Mouse (Mus musculus): ENCODE results near the gene Rsrc1.

Rsrc1 gene

DNA sequence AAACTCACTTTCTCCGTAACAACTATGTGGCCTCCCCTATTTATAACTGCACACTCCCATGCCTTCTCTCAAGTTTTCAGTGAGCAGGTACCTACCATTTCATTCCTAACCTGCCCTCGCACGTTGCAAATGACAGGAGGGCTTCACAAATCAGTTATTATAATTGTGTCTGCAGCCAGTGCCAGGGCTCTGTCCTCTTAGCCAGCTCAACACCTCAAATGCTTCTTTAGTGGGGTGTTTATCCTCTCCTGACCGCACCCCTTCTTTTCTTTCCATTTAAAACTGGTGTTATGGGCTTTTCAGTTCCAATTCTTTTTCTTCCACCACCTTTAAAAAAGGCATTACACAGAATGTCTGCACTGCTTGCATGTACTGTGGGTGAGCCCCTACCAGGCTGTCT lies 391.0 kb downstream of the Rsrc1 start:
- DNase-seq (ENCODE audit: low spot score in 2 of 2): no peak

DNA sequence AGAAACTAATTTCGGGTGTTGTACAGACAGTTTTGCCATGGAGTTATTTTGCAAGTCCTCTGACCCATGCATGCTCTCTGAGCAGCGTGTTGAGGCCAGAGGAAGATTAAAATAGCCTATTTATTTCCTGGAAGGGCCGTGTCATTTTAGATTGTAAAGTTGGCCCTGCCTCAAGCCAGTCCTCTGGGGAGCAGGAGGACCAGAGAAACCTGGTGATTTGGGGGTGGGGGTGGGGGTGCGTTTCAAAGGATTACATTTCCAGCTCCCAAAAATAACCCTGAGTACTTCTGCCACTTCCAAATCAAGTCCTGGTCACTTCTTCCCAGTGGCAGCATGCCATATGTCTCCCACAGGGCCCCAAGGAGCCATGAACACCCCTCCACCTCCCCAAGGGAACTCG lies 391.6 kb downstream of the Rsrc1 start:
- no peak for DNase-seq (ENCODE audit: low spot score in 2 of 2)

DNA sequence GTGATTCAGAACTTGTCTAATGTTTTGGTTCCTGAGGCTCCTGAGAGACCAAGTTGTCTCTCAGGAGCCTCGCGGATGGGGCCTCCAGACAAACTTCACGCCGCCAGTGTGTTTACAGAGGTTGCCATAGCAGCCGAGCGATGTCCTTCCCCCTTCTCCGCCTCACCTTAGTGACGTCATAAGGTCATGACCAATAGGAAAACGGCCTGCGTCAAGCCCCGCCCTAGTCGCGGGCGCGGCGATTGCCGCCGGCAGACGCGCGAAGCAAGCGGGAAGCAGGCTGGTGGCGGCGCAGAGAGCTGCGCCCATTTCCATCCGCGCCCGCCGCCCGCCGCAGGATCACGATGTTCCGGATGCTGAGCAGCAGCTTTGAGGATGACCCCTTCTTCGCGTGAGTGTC lies 392.7 kb downstream of the Rsrc1 start, which contains the start of gene Mlf1:
Mlf1 (plus strand) TSS at position 226 of the 400 bp plus-strand sequence.
- DNase-seq (ENCODE audit: low spot score in 2 of 2): peak; percentile 65 to 83

DNA sequence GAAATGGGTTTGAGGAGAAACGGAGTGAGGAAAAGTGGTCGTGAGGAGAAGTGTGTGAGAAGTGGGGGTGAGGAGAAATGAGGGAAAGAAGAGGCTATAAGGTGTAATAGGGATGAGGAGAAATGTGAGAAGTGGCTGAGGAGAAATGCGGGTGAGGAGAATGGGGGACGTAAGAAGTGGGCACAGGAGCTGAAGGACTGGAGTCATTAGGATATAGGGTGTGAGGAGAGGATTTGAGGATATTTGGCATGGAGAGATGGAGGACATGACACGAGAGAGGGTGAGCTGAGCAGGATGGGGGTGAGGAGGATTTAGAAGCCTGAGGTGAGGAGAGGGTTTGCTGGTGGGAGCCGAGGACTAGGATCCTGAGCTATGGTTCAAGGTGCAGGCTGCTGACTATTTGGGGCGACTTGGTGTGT lies 393.2 kb downstream of the Rsrc1 start:
- no peak for DNase-seq (ENCODE audit: low spot score in 2 of 2)

DNA sequence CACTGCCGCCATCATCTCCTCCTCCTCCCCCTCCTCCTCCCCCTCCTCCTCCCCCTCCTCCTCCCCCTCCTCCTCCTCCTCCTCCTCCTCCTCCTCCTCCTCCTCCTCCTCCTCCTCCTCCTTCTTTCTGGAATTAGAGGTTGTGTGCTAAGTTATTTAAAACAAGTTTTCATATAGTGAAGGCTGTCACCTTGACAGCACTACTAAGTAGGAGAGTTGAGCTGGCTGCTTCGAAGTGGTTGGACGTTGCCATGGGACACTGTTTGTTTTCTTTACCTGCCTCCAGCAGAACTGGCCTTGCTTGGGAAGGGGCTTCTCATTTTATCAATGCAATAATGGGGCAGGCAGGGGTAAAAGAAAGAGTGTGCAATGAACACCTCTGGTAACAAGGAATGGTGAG lies 393.9 kb downstream of the Rsrc1 start, which contains the start of gene Gm17402:
Gm17402 (minus strand) TSS at position 101 of the 400 bp plus-strand sequence.
- no peak for DNase-seq (ENCODE audit: low spot score in 2 of 2)

DNA sequence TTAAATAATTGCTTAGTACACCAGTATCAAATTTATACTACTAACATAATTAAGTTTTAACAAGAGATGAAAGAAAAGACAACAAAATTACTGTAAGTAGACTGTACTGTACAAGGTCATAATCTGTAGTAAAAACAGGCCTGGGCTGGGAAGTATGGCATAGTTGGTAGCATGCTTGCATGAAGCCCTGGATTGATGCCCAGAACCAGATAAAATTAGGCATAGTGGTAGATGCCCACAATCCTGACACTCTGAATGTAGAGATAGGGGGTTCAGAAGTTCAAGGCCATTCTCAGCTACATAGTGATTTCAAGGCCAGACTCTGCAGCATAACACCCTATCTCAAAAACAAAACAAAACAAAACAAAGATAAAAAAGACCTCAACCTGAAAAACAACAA lies 397.0 kb downstream of the Rsrc1 start:
- no peak for DNase-seq (ENCODE audit: low spot score in 2 of 2)

All from urinary bladder, postnatal 36 days (tissue).